Mouse (Mus musculus) ovary, postnatal 10 days (tissue): Measurements from ENCODE around the gene Gm45521.

Source experiments
- DNase-seq: peaks from one replicate; pipeline ENCODE4 v3.0.0; 2022; ENCODE audit warnings: low spot score

Gm45521 gene

GRCm38 (mm10) chr14:7957049-7957448, at the start of gene Gm45521:
Gm45521 (plus strand) TSS chr14:7957288.
- no peak for DNase-seq

GRCm38 (mm10) chr14:7909472-7909871, 47.6 kb upstream of the Gm45521 start:
- no peak for DNase-seq

DNA sequence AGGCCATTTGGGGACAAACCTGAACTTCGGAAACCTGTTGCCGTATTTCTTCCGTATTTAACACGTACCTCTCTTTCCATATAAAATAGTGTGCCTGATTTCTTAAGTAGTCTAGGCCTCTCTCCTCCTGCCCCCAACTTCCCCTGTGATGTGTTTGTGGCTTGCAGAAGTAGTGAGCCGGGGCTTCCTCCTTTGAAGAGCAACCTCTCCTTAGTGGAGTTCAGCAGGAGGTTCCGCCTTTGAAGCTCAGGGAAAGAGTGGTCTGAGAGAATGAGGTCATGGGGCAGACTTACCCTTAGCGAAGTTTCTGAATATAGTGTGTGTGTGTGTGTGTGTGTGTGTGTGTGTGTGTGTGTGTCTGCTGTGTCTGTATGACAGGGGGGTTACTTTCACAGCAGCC, 43.2 kb upstream of the Gm45521 start:
- no peak for DNase-seq

DNA sequence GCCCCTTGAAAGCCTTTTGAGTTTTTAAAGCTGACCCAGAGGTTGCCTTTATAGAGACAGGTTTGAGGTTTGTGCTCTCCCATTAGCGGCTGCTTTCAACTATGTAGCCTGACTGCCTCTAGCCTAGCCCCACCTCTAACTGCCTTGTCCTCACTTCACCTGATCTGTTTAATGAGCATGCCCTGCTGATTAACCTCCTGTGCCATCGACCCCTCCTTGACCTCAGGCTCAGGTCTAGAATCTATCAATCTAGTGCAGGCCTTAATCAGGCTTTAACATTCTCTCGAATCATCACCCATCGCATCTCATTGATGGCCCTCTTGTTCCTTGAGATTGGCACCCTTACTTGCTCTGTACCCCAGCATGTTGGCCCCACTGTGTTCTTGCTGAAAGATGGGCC, 42.6 kb upstream of the Gm45521 start:
- no peak for DNase-seq

- no peak for DNase-seq
Measured at GRCm38 (mm10) chr14:7918150-7918991, 38.7 kb upstream of the Gm45521 start.

DNA sequence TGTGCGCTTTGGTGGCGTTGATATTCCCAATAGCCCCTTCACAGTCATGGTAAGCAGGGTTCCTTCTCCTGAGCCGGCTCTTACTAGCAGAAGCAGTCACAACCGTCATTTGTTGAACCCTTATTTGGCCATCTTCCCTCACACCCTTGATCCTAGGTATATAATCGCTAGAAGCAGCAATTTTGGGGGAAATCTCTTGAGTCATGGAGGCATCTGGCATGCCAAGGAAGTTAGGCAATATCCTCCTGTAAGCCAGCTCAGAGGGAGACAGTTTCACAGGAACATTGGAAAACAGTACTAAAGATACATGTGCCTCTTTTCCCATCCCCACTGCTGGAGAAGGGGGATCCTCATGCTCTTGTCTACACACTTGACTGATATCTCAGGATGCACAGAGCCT, 37.8 kb upstream of the Gm45521 start:
- DNase-seq: no peak

DNA sequence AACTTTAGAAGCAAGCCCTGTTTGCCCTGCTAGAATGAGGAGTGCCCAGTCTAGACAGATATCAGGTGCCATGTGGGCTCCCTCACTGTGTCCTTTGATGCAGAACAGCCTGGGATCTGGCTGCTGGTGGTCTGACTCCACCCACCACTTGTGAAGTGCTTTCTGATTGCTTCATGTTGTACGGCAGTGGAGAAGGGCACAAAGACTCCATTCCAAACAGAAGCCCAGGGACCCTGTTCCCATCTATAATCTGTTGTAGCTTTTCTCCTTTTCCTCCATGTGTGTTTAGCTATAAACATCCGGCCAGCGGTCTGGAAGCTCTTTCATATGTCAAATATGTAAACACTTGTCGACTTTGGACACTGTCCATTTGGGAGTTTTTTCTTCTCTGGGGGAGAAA, 37.2 kb upstream of the Gm45521 start:
- DNase-seq: no peak

DNA sequence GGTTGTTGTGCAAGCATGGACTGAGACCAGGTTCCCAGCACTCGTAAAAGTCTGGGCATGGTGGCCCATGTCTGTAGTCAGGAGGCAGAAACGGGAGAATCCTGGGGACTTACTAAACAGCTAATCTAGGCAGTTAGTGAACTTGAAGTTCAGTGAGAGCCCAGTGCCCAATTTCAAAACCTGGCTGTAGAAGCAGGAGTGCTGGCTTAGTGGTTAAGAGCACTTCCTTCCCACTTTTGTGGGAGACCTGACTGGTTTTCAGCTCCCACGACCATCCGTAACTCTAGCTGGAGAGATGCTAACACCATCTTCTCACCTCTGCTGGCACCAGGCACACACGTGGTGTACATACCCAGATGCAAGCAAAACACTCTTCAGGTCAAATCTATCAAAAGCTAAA, 35.6 kb upstream of the Gm45521 start:
- no peak for DNase-seq

DNA sequence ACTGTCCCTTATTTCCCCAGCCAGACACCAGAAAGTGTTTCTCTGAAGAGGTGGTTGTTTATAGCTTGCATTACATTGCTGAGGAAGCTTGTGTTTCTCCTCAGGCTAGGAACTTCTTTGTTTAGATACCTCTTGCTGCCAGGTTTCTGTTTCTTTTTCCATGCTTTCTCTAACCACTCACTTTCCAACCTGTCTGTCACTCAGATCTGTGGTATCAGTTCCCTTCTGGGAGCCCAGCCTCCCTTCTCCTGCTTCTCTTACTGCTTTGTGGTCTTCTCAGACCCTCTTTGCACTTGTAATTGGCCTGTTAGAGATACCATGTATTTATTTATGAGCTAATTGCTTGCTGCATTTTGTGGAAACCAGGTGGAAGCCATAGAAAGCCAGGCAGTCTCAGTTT, 33.5 kb upstream of the Gm45521 start:
- DNase-seq: no peak

DNA sequence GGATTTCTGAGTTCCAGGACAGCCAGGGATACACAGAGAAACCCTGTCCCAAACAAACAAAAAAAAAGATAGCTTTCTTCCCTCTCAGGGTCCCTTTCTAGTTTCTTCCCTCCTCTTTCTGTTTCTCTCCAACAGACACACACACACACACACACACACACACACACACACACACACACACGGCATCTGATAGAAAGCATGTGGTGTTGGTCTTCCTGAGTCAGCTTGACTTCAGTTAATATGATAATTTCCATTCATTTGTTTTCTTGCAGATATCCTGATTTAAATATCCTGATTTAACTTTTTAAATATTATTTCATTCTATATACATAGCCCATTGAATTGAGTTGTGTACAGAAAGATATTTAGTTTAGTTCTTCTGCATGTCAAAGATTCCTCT, 28.7 kb upstream of the Gm45521 start:
- no peak for DNase-seq

GRCm38 (mm10) chr14:7929029-7929428, 28.1 kb upstream of the Gm45521 start:
- no peak for DNase-seq

DNA sequence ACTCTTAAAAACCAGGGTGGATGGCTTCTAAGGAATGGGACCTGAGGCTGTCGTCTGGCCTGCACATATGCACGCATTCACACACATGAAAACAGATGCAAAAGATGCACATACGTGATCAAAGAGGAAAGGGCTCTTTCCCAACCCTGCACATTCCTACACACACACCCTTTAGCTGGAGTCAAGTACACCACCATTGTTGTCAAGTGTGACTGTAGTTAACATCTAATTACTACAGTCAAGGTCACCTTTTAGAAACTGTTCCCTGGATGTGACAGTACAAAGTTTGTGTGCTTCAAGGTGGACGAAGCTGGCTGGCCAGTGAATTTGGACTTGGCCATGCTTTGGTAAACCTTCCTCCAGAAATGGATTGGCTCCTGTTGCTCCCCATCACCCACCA, 24.9 kb upstream of the Gm45521 start:
- DNase-seq: no peak

- no peak for DNase-seq
Measured at GRCm38 (mm10) chr14:7934166-7934565, 22.9 kb upstream of the Gm45521 start.

DNA sequence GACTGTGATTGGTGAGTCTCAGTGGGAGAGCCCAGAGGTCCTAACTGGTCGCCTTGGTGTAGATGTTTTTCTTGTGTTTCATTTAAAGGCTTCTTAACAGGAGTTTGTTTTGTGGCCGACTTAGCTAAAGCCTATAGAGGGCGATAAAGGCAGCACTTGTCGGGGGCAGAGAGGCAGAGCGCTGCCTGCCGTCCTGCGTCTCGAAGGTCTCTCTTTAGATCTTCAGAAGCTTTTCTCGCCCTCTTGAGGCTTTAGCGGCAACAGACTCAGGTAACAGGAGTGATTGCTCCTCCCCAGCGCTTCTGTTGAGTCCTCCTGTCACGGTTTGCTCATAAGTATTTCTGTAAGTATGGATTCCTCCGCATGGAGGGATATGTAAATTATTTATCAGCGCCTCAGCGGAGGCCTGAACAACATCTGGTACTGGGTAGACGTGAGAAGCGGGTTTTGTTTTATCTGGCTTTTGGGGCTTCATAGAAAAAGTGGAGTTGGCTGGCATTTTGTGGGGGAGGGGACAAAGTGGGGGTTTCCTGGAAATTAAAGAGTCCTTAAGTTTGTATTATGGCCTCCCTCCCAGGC, 19.9 kb upstream of the Gm45521 start:
- DNase-seq: no peak

- no peak for DNase-seq
Measured at GRCm38 (mm10) chr14:7938809-7939784, 18.0 kb upstream of the Gm45521 start.

- DNase-seq: no peak
Measured at GRCm38 (mm10) chr14:7941413-7941812, 15.7 kb upstream of the Gm45521 start.

GRCm38 (mm10) chr14:7943101-7943800, 13.8 kb upstream of the Gm45521 start:
- no peak for DNase-seq

DNA sequence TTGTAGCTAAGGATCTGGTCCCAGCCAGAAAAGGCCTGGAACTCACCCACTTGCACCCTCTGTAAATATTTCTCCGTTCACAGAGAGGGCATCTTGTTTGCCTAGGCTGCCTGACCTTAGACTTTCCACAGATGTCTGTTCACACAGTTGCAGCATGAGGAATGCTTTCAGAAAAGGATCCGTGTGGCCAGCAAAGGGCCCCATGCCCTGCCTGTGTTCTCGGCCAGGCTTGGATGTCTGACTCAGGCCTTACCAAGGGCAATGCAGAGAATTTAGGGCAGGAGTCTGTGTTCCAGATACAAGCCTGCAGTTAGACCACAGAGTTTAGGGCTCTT, 13.3 kb upstream of the Gm45521 start:
- DNase-seq: no peak

GRCm38 (mm10) chr14:7944349-7945039, 12.6 kb upstream of the Gm45521 start:
- DNase-seq: no peak

- no peak for DNase-seq
Measured at GRCm38 (mm10) chr14:7945261-7945660, 11.8 kb upstream of the Gm45521 start.

DNA sequence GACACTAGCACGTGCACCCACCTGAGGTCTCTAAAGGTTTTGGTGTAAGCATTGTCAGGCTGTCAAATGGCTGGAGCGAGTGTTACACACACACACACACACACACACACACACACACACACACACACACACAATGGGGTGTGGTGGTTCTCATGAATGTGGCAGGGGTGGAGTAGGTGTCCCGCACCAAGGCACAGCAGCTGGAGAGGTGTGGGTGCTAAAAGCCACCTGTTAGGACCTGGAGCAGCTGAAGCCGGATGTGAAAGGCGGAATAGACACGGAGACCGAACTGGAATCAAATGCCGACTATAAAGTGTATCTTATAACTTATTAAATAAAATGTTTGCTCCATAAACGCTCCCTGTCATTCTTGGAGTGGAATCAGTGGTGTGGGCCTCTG, 5.9 kb upstream of the Gm45521 start:
- DNase-seq: no peak
